Mouse (Mus musculus) bone marrow macrophage, adult 2 months (primary cell): ENCODE measurements around the gene Npy5r. TPM values are rescaled to one million over a fixed set of nuclear protein-coding genes. Genes with fewer than 3 reads are reported as not detected.

ENCODE experiments used
- H3K27ac ChIP-seq: 2 replicates; pipeline ENCODE4 v1.5.1; 2012; ENCODE audit warnings: low read depth, low read length; ENCODE audit not compliant: insufficient read depth
- H3K4me1 ChIP-seq: 2 replicates; pipeline ENCODE4 v1.6.1; 2012; ENCODE audit warnings: low read length; ENCODE audit not compliant: control insufficient read depth, insufficient read depth
- H3K4me3 ChIP-seq: 2 replicates; pipeline ENCODE4 v1.5.1; 2012; ENCODE audit warnings: mild to moderate bottlenecking, low read length, moderate library complexity; ENCODE audit not compliant: insufficient read depth
- CTCF ChIP-seq: IDR thresholded peaks from 2 replicates; pipeline ENCODE4 v1.5.1; 2012; ENCODE audit warnings: low read depth, mild to moderate bottlenecking, low read length, moderate library complexity
- POLR2A ChIP-seq: IDR thresholded peaks from 2 replicates; pipeline ENCODE4 v1.6.1; 2012; ENCODE audit warnings: mild to moderate bottlenecking, low read depth, low read length, borderline replicate concordance
- polyA plus RNA-seq: library from polyadenylated mRNA; stranded (reverse); fragments of >200 nt; gene quantifications from 2 replicates; pipeline ENCODE4 v1.2.4, GENCODE M21; 2012; ENCODE audit not compliant: missing spikeins, insufficient read depth, insufficient read length

Npy5r gene
- polyA plus RNA-seq, 1 experiment, result not detected

GRCm38 (mm10) chr8:66688799-66689198, 871 bp upstream of the Npy5r start:
- no peak overlapping the region for H3K4me3 ChIP-seq
- TF ChIP-seq CTCF (no peak), POLR2A (no peak)
- no peaks in the 10 kb centered on the region for H3K4me1 ChIP-seq
- no peak overlapping the region for H3K27ac ChIP-seq

GRCm38 (mm10) chr8:66688395-66688794, 467 bp upstream of the Npy5r start:
- Histone ChIP-seq H3K27ac (no peak overlapping the region), H3K4me3 (no peak overlapping the region), H3K4me1 (no peaks in the 10 kb centered on the region)
- TF ChIP-seq CTCF, result no peak
- no peak for TF ChIP-seq POLR2A

- no peak overlapping the region for H3K27ac ChIP-seq
- no peak overlapping the region for H3K4me3 ChIP-seq
- TF ChIP-seq CTCF (no peak), POLR2A (no peak)
- H3K4me1 ChIP-seq, result no peaks in the 10 kb centered on the region
These were observed 6.7 kb downstream of the Npy5r start for GRCm38 (mm10) chr8:66681261-66681660.

- Histone ChIP-seq H3K4me1 (no peaks in the 10 kb centered on the region), H3K27ac (no peak overlapping the region), H3K4me3 (no peak overlapping the region)
- TF ChIP-seq POLR2A (no peak), CTCF (no peak)
These were observed 57.2 kb downstream of the Npy5r start for GRCm38 (mm10) chr8:66630721-66631120.

Other genes with a start within 250 kb of the Npy5r start
- 4.2 and 5.2 TPM in 2 replicates for gene Tma16, start 201.6 kb downstream of the Npy5r start, polyA plus RNA-seq
- gene Tktl2, start 176.4 kb downstream of the Npy5r start, polyA plus RNA-seq, result not detected in 2 replicates
- gene Npy1r, start 9.1 kb upstream of the Npy5r start, polyA plus RNA-seq, result not detected in 2 replicates
- 8.9 and 10.4 TPM in 2 replicates for gene Naf1, start 172.1 kb upstream of the Npy5r start, polyA plus RNA-seq